Comparison of ENCODE assay signal across 8 mouse cellular contexts in the genomic region with DNA sequence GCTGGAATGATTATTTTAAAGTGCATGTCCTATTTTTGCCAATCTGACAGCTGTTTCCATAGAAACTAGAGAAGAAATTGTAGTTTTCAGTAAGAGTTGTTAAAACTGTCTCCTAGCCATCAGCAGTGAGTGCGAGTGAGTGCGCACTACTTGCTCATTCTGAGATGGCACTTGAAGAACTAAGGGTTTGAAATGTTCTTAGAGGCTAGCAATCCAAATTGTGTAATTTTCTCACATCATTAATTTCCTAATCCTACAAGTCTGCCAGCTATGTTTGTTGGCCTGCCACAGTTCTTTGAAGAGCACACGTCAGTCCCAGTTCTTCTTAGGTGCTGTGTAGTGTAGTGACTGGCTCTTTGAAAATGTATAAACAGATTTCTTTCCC. TPM values are rescaled to one million over a fixed set of nuclear protein-coding genes. Genes with fewer than 3 reads are reported as not detected.
DNase-seq lines count a peak whose midpoint lies in the region; ATAC-seq and TF ChIP-seq lines count a peak whose summit lies in the region.

No protein-coding gene starts in this region.

- no peak for ATAC-seq in forebrain, embryonic 15.5 days (replicated peaks)
- no peak for ATAC-seq in liver, embryonic 11.5 days (replicated peaks; ENCODE audit: low FRiP score)
- no peak for ATAC-seq in neural tube, embryonic 13.5 days (ENCODE audit: low read depth)

- H3K4me1 ChIP-seq in forebrain, embryonic 15.5 days, result peaks cover 16% of the 10 kb centered on the region
- H3K4me1 ChIP-seq in liver, embryonic 11.5 days (replicated peaks; ENCODE audit: control insufficient read depth, insufficient read depth, low read length), result no peaks in the 10 kb centered on the region
- H3K4me1 ChIP-seq in neural tube, embryonic 13.5 days (replicated peaks), result peaks cover 9% of the 10 kb centered on the region
- H3K4me1 ChIP-seq in cerebellum, adult 2 months (ENCODE audit: control insufficient read depth, insufficient read depth, low read length), result 0 out of 2 replicates have a peak, but pooled peaks cover 2% of the 10 kb centered on the region

- no peak for TF ChIP-seq CTCF in left cerebral cortex, adult 2 months (IDR thresholded peaks at IDR 0.05)
- no peak for TF ChIP-seq CTCF in cerebellum, adult 2 months (IDR thresholded peaks at IDR 0.05; ENCODE audit: borderline replicate concordance, insufficient read depth, low read depth, low read length)

- TF ChIP-seq POLR2A in cerebellum, adult 2 months (IDR thresholded peaks at IDR 0.05; ENCODE audit: borderline replicate concordance, insufficient read depth, low read length), result no peak

- H3K36me3 ChIP-seq in forebrain, embryonic 15.5 days, result no peaks in the 10 kb centered on the region
- no peaks in the 10 kb centered on the region; the same call in 1 of the 2 replicates for H3K36me3 ChIP-seq in liver, embryonic 11.5 days (ENCODE audit: control insufficient read depth, insufficient read depth, low read length)
- no peaks in the 10 kb centered on the region for H3K36me3 ChIP-seq in neural tube, embryonic 13.5 days

- 6% methylated on average over 3 of the region's 3 CpGs for WGBS in forebrain, embryonic 15.5 days
- 63% methylated on average over 3 of the region's 3 CpGs for WGBS in liver, embryonic 11.5 days
- WGBS in neural tube, embryonic 13.5 days, result 40% methylated on average over 3 of the region's 3 CpGs
- WGBS in cerebellum, adult 2 months, result 33% methylated on average over 3 of the region's 3 CpGs

- peak overlapping the region; percentile 68 for H3K4me2 ChIP-seq in forebrain, embryonic 15.5 days (replicated peaks)
- peak overlapping the region; percentile 67 for H3K4me2 ChIP-seq in liver, embryonic 11.5 days
- peak overlapping the region; percentile 65 for H3K4me2 ChIP-seq in neural tube, embryonic 13.5 days

- H3K9ac ChIP-seq in forebrain, embryonic 15.5 days (replicated peaks), result peak overlapping the region; percentile 66; the same call in 1 of the 2 replicates
- H3K9ac ChIP-seq in liver, embryonic 11.5 days (ENCODE audit: low read depth, low read length), result peak overlapping the region; percentile 80; the same call in 1 of the 2 replicates
- H3K9ac ChIP-seq in neural tube, embryonic 13.5 days, result peak overlapping the region; percentile 79; the same call in 1 of the 2 replicates

- no peaks in the 10 kb centered on the region for H3K9me3 ChIP-seq in forebrain, embryonic 15.5 days
- no peaks in the 10 kb centered on the region for H3K9me3 ChIP-seq in liver, embryonic 11.5 days (ENCODE audit: control insufficient read depth, low read length)
- no peaks in the 10 kb centered on the region for H3K9me3 ChIP-seq in neural tube, embryonic 13.5 days

- intact Hi-C loops in left cerebral cortex, adult 2 months (cut with DNase I), result no loop called here

- peak overlapping the region; percentile 98 for H3K27ac ChIP-seq in left cerebral cortex, adult 2 months
- peak overlapping the region; percentile 98 for H3K27ac ChIP-seq in forebrain, embryonic 15.5 days (replicated peaks)
- H3K27ac ChIP-seq in liver, embryonic 11.5 days (ENCODE audit: low read depth, low read length), result no peak overlapping the region
- H3K27ac ChIP-seq in neural tube, embryonic 13.5 days (replicated peaks), result peak overlapping the region; percentile 94
- no peak overlapping the region for H3K27ac ChIP-seq in cerebellum, adult 2 months (ENCODE audit: insufficient read depth, low read length)

- peak overlapping the region; percentile 86 for H3K4me3 ChIP-seq in left cerebral cortex, adult 2 months
- peak overlapping the region; percentile 67 for H3K4me3 ChIP-seq in forebrain, embryonic 15.5 days
- H3K4me3 ChIP-seq in liver, embryonic 11.5 days (ENCODE audit: low read depth, low read length), result peak overlapping the region; percentile 74
- peak overlapping the region; percentile 66 for H3K4me3 ChIP-seq in neural tube, embryonic 13.5 days
- H3K4me3 ChIP-seq in cerebellum, adult 2 months (replicated peaks; ENCODE audit: insufficient read depth, low read depth, low read length), result no peak overlapping the region

- no peaks in the 10 kb centered on the region for H3K27me3 ChIP-seq in forebrain, embryonic 15.5 days
- no peaks in the 10 kb centered on the region for H3K27me3 ChIP-seq in liver, embryonic 11.5 days (replicated peaks; ENCODE audit: control insufficient read depth, insufficient read depth, low read length)
- no peaks in the 10 kb centered on the region for H3K27me3 ChIP-seq in neural tube, embryonic 13.5 days
- no peaks in the 10 kb centered on the region for H3K27me3 ChIP-seq in cerebellum, adult 2 months (ENCODE audit: control insufficient read depth, insufficient read depth, low read length)

- no peak for DNase-seq in left cerebral cortex, adult 2 months (ENCODE audit: extremely low spot score in 1 of 2, low spot score in 2 of 2)
- DNase-seq in left cerebral cortex, adult 9 months (ENCODE audit: low spot score in 2 of 2), result no peak
- no peak for DNase-seq in liver, embryonic 11.5 days (ENCODE audit: low spot score)
- DNase-seq in right cerebral cortex, postnatal 14 days, result no peak
- DNase-seq in ovary, postnatal 14 days (ENCODE audit: low spot score), result no peak
- DNase-seq in cerebellum, adult 2 months, result no peak

RNA-seq across cellular contexts. Expression of a gene that starts 0.9 kb away (rescaled TPM):
- total RNA-seq in left cerebral cortex, adult 2 months (2021), result 10 to 100 TPM in 1 of 2 experiments, 1 to 10 TPM in 1; 8.8 to 10.8 TPM
- 15.3 and 15.5 TPM in 2 replicates for polyA plus RNA-seq in forebrain, embryonic 15.5 days (2015; fragmentation: Nextera tagmentation; extraction: Ambion mirVana)
- 23.5 TPM in 2 replicates for polyA plus RNA-seq in liver, embryonic 11.5 days (2014; fragmentation: Nextera tagmentation; extraction: Ambion mirVana)
- polyA plus RNA-seq in neural tube, embryonic 13.5 days (2015; fragmentation: Nextera tagmentation; extraction: Ambion mirVana), result 9.8 and 10.8 TPM in 2 replicates
- 9.0 and 9.6 TPM in 2 replicates for polyA plus RNA-seq in cerebellum, adult 2 months (2012; rRNA removed)

RNA-seq across cellular contexts. Expression of a gene that starts 23.9 kb away (rescaled TPM):
- total RNA-seq in left cerebral cortex, adult 2 months (2021), result not detected
- polyA plus RNA-seq in forebrain, embryonic 15.5 days (2015; fragmentation: Nextera tagmentation; extraction: Ambion mirVana), result not detected in 2 replicates
- polyA plus RNA-seq in liver, embryonic 11.5 days (2014; fragmentation: Nextera tagmentation; extraction: Ambion mirVana), result not detected in 2 replicates
- not detected in 2 replicates for polyA plus RNA-seq in neural tube, embryonic 13.5 days (2015; fragmentation: Nextera tagmentation; extraction: Ambion mirVana)
- polyA plus RNA-seq in cerebellum, adult 2 months (2012; rRNA removed), result not detected in 2 replicates

Comparison
In these comparisons a context has a peak if more than half of its experiments do, and no peak if none do; other contexts are left out.
1. H3K27ac ChIP-seq: peak in left cerebral cortex, adult 2 months (single experiment), forebrain, embryonic 15.5 days (single experiment) and neural tube, embryonic 13.5 days (single experiment); none in liver, embryonic 11.5 days (single experiment) and cerebellum, adult 2 months (single experiment).
2. Peak in every context shown above with its lines, with median percentiles within 50 percentile points of each other: H3K4me2 ChIP-seq and H3K9ac ChIP-seq.